Mouse (Mus musculus): ENCODE results near the gene Gsg1l. TPM values are rescaled to one million over a fixed set of nuclear protein-coding genes. Genes with fewer than 3 reads are reported as not detected.

Gene Gsg1l
- polyA plus RNA-seq, 2 experiments, result 0.07 TPM; not detected in 1

DNA sequence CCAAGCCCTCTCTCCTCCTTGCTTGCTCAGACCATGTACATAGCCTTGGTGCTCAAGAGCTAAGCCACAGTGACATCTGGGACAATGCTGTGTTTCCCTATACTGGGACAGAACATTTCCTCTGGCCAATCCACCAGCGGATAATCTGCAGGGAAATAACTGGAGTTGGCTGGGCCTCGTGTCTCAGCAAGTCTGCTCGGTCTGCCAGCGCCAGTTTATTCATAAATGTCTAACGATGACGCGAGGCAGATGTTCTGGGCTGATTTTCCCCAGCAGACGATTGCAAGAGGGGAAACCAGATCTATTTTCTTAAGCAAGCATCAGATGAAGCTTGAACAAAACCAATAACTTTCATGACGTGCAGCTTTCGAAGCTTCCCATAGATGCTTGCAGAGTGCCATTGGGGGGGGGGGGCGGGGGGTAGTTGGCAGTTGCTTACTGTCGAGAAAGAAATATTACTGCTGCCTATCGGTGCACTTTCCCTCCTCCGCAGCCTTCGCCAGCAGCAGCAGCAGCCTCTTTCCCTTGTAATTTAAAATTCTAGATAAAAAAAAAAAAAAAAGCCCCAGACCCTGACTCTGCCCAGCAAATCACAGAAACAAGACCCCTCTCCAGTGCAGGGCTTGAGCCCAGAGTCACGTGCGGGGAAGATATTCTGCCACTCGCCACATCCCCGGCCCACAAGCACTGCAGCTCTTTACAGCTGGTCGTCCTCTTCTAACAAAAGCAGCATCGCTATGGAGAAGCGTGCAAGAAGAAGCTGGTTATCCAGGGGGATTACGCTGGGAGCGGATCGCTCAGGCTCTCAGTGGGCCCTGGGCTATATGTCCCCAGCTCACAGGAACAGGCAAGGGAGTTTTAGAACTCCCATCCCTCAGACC, 43.6 kb downstream of the Gsg1l start:
- ATAC-seq (ENCODE audit: insufficient read depth), result no peak

DNA sequence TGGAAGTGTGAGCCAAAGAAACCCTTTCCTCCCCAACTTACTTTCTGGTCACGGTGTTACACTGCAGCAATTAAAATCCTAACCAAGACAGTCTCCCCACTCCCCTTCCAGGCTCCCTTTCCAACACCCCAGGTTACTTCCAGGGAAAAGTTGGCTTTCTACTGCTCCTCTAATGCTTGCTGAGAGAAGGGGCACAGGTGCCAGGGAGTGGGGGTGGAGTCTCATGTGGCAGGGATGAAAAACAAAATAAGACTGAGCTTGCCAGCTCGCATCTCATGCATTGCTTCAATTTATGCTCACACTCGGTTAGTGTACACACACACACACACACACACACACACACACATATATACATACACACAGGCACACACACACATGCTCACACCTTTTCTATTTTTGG, 46.9 kb downstream of the Gsg1l start:
- DNase-seq (ENCODE audit: low read depth in 3 of 3, low spot score in 3 of 3), result no peak
- no peak overlapping the region for H3K27ac ChIP-seq
- no peak for ATAC-seq (ENCODE audit: insufficient read depth)
- 67% methylated on average over 3 of the region's 3 CpGs for WGBS (ENCODE audit: insufficient replicate concordance)
- no peaks in the 10 kb centered on the region for H3K9me3 ChIP-seq (ENCODE audit: control insufficient read depth, low read length)
- no peaks in the 10 kb centered on the region for H3K27me3 ChIP-seq (ENCODE audit: control insufficient read depth, insufficient read depth, low read length)
- H3K9ac ChIP-seq (replicated peaks), result no peak overlapping the region
- H3K4me2 ChIP-seq (ENCODE audit: low read depth), result no peak overlapping the region
- H3K36me3 ChIP-seq (replicated peaks; ENCODE audit: control insufficient read depth, insufficient read depth, low read depth), result no peaks in the 10 kb centered on the region
- H3K4me1 ChIP-seq (replicated peaks; ENCODE audit: control insufficient read depth in 2 of 2, insufficient read depth in 2 of 2, low read length in 1 of 2), result peaks cover 25 to 26% of the 10 kb centered on the region in 2 experiments
- no peak overlapping the region for H3K4me3 ChIP-seq (ENCODE audit: insufficient read depth in 1 of 2, low read depth in 2 of 2, low read length in 2 of 2)
- TF ChIP-seq CTCF (IDR thresholded peaks at IDR 0.05; ENCODE audit: low read depth), result no peak
- TF ChIP-seq EP300 (IDR thresholded peaks at IDR 0.05; ENCODE audit: low read depth), result no peak

More for the DNA sequence above, 43.6 kb downstream of the Gsg1l start:
- no peaks in the 10 kb centered on the region for H3K27me3 ChIP-seq (ENCODE audit: control insufficient read depth, insufficient read depth, low read length)
- no peaks in the 10 kb centered on the region for H3K36me3 ChIP-seq (replicated peaks; ENCODE audit: control insufficient read depth, insufficient read depth, low read depth)
- peak overlapping the region; percentile 49 for H3K4me2 ChIP-seq (ENCODE audit: low read depth)
- H3K4me3 ChIP-seq (ENCODE audit: insufficient read depth in 1 of 2, low read depth in 2 of 2, low read length in 2 of 2), result no peak overlapping the region
- 51% methylated on average over 25 of the region's 25 CpGs for WGBS (ENCODE audit: insufficient replicate concordance)
- TF ChIP-seq CTCF (IDR thresholded peaks at IDR 0.05; ENCODE audit: low read depth), result no peak
- no peak for TF ChIP-seq EP300 (IDR thresholded peaks at IDR 0.05; ENCODE audit: low read depth)
- no peaks in the 10 kb centered on the region for H3K9me3 ChIP-seq (ENCODE audit: control insufficient read depth, low read length)
- peak overlapping the region; percentile 51 for H3K9ac ChIP-seq (replicated peaks)
- peaks cover 51 to 58% of the 10 kb centered on the region in 2 experiments for H3K4me1 ChIP-seq (replicated peaks; ENCODE audit: control insufficient read depth in 2 of 2, insufficient read depth in 2 of 2, low read length in 1 of 2)
- peak overlapping the region; percentile 92 for H3K27ac ChIP-seq
- peak in 1 of 3 experiments; percentile 20 for DNase-seq (ENCODE audit: low read depth in 3 of 3, low spot score in 3 of 3)

DNA sequence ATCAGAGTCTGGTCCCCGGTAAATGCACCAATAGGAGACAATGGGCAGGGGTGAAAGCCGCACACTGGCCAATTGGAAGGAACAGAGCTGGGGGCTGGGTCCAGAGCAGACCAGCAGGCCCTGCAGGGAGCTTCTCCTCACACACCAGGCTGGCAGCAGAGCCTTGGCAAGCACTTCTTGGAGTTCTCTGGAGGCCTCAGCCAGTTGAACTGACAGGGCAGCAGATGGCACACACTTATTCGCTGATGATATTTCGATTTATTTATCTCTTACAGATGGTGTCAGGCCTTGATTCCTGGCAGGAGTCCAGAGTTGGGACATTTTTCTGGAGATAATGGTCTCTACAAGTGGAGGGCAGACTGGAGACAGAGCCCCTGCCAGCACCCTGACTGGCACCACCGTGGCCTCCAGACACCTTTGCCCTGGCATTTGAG, 49.4 kb downstream of the Gsg1l start:
- Histone ChIP-seq H3K4me3 (ENCODE audit: insufficient read depth in 1 of 2, low read depth in 2 of 2, low read length in 2 of 2) (no peak overlapping the region), H3K4me2 (ENCODE audit: low read depth) (no peak overlapping the region), H3K36me3 (replicated peaks; ENCODE audit: control insufficient read depth, insufficient read depth, low read depth) (no peaks in the 10 kb centered on the region), H3K9me3 (ENCODE audit: control insufficient read depth, low read length) (no peaks in the 10 kb centered on the region), H3K27me3 (ENCODE audit: control insufficient read depth, insufficient read depth, low read length) (no peaks in the 10 kb centered on the region), H3K9ac (replicated peaks) (no peak overlapping the region), H3K27ac (no peak overlapping the region), H3K4me1 (replicated peaks; ENCODE audit: control insufficient read depth in 2 of 2, insufficient read depth in 2 of 2, low read length in 1 of 2) (peaks cover 0 to 3% of the 10 kb centered on the region in 2 experiments; a peak in 2 of 4 replicates)
- TF ChIP-seq CTCF (IDR thresholded peaks at IDR 0.05; ENCODE audit: low read depth) (no peak), EP300 (IDR thresholded peaks at IDR 0.05; ENCODE audit: low read depth) (no peak)
- ATAC-seq (ENCODE audit: insufficient read depth), result no peak
- WGBS (ENCODE audit: insufficient replicate concordance), result 69% methylated on average over 5 of the region's 5 CpGs
- DNase-seq (ENCODE audit: low read depth in 3 of 3, low spot score in 3 of 3), result no peak

DNA sequence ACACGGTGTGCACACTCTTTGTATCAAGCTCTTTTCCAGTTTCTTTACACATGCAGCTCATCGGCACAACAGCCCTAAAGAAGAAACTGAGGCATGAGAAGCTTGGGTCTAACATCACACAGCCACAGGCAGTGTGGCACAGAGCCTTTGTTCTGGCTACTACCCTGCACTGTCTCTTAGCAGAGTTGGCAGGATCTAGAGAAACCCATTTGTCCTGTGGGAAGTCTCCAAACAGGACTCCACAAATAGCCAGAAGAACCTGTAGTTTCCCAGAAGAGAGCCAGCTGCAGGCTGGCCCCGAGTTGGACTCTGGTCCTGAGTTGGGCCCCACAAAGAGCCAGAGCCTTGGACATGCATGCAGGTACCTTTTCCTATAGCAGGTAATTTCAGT, 49.9 kb downstream of the Gsg1l start:
- no peak overlapping the region for H3K9ac ChIP-seq (replicated peaks)
- H3K4me1 ChIP-seq (replicated peaks; ENCODE audit: control insufficient read depth in 2 of 2, insufficient read depth in 2 of 2, low read length in 1 of 2), result peaks cover 0 to 1% of the 10 kb centered on the region in 2 experiments; a peak in 1 of 4 replicates
- H3K36me3 ChIP-seq (replicated peaks; ENCODE audit: control insufficient read depth, insufficient read depth, low read depth), result no peaks in the 10 kb centered on the region
- no peak overlapping the region for H3K4me2 ChIP-seq (ENCODE audit: low read depth)
- 74% methylated on average over 3 of the region's 3 CpGs for WGBS (ENCODE audit: insufficient replicate concordance)
- no peaks in the 10 kb centered on the region for H3K27me3 ChIP-seq (ENCODE audit: control insufficient read depth, insufficient read depth, low read length)
- no peak for ATAC-seq (ENCODE audit: insufficient read depth)
- H3K9me3 ChIP-seq (ENCODE audit: control insufficient read depth, low read length), result no peaks in the 10 kb centered on the region
- H3K27ac ChIP-seq, result no peak overlapping the region
- DNase-seq (ENCODE audit: low read depth in 3 of 3, low spot score in 3 of 3), result no peak
- H3K4me3 ChIP-seq (ENCODE audit: insufficient read depth in 1 of 2, low read depth in 2 of 2, low read length in 2 of 2), result no peak overlapping the region
- TF ChIP-seq CTCF (IDR thresholded peaks at IDR 0.05; ENCODE audit: low read depth) (no peak), EP300 (IDR thresholded peaks at IDR 0.05; ENCODE audit: low read depth) (no peak)

DNA sequence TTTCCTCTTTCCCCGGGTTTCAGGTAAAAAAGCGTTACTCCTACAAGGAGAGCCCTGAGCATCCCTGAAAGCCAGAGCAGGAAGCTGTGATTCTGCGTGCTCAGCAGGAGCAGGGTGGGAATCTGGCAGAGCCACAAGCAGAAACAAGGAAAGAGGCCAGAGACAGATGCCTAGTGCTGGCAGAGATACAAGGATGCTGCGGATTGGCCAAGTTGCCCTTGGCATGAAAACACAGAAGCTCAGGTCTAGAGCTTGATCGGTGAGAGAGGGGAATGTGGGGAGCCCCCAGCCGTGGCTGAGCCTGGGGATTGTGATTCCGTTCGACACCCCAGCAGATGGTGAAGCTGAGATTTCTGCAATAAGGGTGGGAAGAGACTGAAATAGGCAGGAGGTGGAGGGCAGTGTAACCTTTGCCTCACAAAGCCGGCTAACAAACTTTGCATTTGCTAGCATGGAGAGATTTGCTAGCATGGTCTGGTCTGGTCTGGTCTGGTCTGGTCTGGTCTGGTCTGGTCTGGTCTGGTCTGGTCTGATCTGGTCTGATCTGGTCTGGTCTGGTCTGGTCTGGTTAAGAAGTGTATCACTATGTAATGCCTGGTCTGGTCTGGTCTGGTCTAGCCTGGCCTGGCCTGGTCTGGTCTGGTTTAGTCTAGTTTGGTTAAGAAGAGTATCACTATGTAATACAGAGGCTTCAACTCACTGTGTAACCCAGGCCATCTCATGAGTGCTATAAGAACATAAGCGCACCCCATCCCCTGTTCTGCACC, 50.4 kb downstream of the Gsg1l start:
- TF ChIP-seq CTCF (IDR thresholded peaks at IDR 0.05; ENCODE audit: low read depth) (no peak), EP300 (IDR thresholded peaks at IDR 0.05; ENCODE audit: low read depth) (no peak)
- no peak overlapping the region for H3K4me2 ChIP-seq (ENCODE audit: low read depth)
- no peak overlapping the region for H3K27ac ChIP-seq
- no peak for DNase-seq (ENCODE audit: low read depth in 3 of 3, low spot score in 3 of 3)
- no peak overlapping the region for H3K4me3 ChIP-seq (ENCODE audit: insufficient read depth in 1 of 2, low read depth in 2 of 2, low read length in 2 of 2)
- H3K27me3 ChIP-seq (ENCODE audit: control insufficient read depth, insufficient read depth, low read length), result no peaks in the 10 kb centered on the region
- peaks cover 0 to 3% of the 10 kb centered on the region in 2 experiments; a peak in 1 of 4 replicates for H3K4me1 ChIP-seq (replicated peaks; ENCODE audit: control insufficient read depth in 2 of 2, insufficient read depth in 2 of 2, low read length in 1 of 2)
- no peak overlapping the region for H3K9ac ChIP-seq (replicated peaks)
- H3K9me3 ChIP-seq (ENCODE audit: control insufficient read depth, low read length), result no peaks in the 10 kb centered on the region
- no peak for ATAC-seq (ENCODE audit: insufficient read depth)
- H3K36me3 ChIP-seq (replicated peaks; ENCODE audit: control insufficient read depth, insufficient read depth, low read depth), result no peaks in the 10 kb centered on the region
- WGBS (ENCODE audit: insufficient replicate concordance), result 67% methylated on average over 10 of the region's 10 CpGs

Measured in liver, embryonic 14.5 days (tissue).